Mouse (Mus musculus): ENCODE measurements around the gene Ppm1g.

GRCm38 (mm10) chr5:31198170-31198569, 22.3 kb downstream of the Ppm1g start:
- TF ChIP-seq CTCF (IDR thresholded peaks at IDR 0.05) (no peak), POLR2A (IDR thresholded peaks at IDR 0.05; ENCODE audit: insufficient read depth, low read depth, low read length) (0 out of 2 replicates have a peak, but pooled peaks have one; percentile 25), EP300 (IDR thresholded peaks at IDR 0.05; ENCODE audit: insufficient read depth, low read depth, low read length) (no peak)

Measured in heart, adult 2 months (tissue).